Mouse (Mus musculus): Measurements from ENCODE around the gene Mast4.

Gene Mast4

DNA sequence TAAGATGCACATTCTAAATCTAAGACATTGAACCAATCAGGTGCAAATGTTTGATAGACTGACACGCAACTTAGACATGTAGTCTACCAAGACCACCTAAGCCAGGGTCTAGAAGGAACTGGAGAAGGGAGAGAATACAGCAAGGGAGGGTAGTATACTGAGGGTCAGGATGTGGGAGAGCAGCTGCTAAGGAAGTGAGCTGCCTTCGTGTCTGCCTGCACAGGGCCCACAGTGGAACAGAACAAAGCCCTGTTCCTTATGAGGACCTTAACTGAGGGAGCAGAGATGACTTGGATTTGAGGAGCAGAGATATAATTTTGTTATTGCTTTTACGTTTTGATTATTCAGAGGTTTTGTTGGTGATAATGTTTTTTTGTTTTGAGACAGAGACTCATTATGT is 138.4 kb downstream of the Mast4 start:
- no peak for DNase-seq

DNA sequence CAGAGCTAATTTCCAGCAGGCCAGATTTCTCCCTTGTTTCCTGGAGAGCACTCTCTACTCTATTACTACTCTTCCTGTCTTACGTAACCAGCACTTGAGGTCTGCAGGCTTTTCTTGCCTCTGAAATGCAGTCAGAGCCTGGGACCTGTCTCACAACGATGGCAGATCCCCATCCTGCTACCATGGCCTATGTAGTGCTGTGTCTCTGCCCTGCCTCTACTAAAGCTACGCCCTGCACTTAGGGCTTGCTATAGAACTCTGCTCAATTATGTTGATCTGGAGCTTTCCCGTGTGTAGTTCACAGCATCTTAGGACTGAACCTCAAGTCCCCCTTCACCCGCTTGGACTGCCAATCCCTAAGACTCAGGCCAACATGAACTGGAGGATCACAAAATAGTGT is 150.7 kb downstream of the Mast4 start:
- no peak for DNase-seq

- DNase-seq: no peak
Observed at GRCm38 (mm10) chr13:103181836-103182235, 152.5 kb downstream of the Mast4 start.

DNA sequence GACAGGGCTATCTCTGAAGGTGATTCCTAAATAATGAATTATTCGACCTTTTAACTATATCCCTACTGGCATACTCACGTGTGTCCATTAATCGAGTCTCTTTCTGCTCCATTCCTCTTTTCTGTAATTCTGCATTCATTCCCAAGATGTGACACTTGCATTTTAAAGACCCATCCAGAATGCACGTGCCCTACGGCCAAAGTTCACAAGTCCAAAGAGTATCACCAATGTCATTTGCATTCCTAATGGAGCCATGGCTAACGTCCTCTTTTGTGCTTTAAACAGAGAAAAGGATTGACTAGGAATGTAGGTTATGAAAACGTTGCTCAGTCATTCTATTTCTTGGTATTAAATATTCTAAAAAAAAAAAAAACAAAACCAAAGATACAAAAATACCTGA is 157.4 kb downstream of the Mast4 start:
- DNase-seq: no peak

DNA sequence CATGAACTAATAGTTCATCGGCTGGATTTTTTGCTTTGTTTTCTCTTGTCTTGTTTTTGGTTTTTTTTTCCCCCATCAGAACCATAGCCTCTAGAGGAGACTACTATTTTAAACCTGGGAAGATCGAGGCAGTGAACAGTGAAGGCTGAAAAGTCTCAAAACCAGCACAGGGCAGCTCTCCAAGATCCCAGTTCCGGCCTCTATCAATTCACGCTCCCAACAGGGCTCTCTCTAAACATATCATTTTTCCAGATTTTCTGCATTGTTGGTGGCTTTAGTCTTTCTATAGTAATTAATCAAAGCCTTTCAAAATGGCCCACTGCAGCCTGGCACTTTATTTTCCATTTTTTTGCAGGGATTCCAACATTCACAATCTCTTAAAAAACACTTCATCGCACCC is 159.9 kb downstream of the Mast4 start:
- no peak for DNase-seq

GRCm38 (mm10) chr13:103173545-103174182 is 160.6 kb downstream of the Mast4 start:
- peak; percentile 5 for DNase-seq

DNA sequence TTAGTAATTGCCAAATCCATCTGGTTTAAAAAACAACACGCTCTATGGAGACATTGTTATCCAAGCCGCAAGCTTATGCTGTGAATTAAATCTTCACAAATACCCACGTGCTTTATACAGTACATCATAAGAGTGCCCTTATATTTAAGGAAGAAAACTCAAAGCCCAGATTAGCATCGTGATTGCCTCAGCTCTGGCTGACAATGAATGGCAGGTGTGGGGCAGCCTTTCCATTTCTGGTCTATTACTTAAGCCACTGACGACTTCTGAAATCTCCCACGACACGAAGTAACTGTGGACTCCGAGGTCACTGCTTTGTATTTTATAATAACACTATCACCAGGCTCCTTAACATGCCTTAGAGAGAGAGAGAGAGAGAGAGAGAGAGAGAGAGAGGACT is 182.4 kb downstream of the Mast4 start:
- DNase-seq: no peak

GRCm38 (mm10) chr13:103151171-103151570 is 183.1 kb downstream of the Mast4 start:
- DNase-seq: no peak

DNA sequence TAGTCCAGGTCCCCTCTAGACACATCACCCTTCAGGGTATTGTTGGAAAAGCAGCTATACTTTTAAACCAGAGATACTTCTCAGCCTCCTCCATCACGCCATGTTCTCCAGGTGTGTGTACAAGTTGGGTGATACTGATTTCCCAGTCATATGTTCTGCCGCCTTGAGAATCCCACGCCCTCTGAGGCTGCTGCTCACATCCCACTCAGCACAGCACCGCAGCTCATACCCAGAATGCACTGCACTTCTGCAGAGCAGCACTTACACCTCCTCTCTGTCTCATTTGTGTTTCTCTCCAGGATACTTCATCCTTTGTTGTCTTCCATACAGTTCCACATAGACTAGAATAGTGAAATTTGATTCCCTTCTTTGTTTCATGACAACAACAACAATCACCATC is 183.6 kb downstream of the Mast4 start:
- DNase-seq: no peak

DNA sequence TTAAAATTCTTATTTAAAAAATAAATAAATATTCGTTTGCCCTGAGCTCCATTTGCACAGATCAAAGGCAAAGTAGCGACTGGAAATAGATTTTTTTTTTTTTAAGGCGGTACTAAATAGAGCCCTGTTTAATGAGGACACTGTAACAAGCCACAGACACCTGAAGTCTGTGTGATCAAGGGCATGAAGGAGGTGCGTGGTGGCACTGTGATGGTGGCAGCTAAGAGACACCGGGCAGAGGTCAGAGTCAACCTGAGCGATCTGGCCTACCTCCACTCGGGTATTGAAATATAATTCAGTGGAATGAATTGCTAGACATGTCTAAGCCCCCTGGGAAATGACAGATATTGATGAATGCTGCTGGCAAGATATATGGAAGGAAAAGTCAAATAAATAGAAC is 184.9 kb downstream of the Mast4 start:
- DNase-seq: no peak

DNA sequence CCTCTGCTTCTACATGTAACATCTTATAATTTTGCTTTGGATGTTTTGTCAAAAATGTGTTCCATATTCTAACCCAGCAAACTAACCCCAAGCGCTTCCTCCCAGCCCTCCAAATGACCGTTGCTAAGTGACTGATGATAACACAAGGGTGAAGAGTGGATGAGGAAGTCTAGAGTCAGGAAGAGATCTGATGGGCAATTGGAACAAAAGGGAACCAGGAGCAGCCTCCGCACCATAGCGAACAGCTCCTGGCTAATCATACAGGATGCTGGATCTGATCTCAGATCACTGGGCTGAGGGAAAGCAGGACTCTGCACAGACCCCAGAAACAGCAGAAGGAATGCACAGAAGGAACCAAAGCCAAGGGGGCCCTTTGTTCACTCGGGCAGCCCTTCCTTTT is 190.0 kb downstream of the Mast4 start:
- DNase-seq: no peak

DNA sequence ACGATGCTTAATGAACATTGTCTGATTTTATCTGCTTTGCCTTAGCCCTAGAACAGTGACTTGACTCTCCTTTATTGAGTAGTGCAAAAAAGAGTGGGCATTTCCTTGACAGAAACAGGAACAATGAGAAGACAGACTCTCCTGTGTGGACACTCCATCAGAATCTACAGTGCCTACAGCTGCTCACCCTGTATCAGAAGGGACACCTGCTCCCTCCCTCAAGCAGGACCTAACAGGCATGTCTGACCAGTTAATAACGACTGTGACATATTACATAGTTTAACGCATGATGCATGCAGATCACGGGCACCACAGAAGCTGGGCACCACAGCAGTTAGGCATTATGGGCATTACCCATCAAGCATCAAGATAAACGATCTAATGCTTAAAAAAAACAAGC is 193.0 kb downstream of the Mast4 start:
- DNase-seq: no peak

- DNase-seq: no peak
Observed at GRCm38 (mm10) chr13:103140051-103140450, 194.2 kb downstream of the Mast4 start.

- DNase-seq: no peak
Observed at GRCm38 (mm10) chr13:103138298-103138697, 196.0 kb downstream of the Mast4 start.

GRCm38 (mm10) chr13:103135224-103135883 is 198.9 kb downstream of the Mast4 start:
- no peak for DNase-seq

DNA sequence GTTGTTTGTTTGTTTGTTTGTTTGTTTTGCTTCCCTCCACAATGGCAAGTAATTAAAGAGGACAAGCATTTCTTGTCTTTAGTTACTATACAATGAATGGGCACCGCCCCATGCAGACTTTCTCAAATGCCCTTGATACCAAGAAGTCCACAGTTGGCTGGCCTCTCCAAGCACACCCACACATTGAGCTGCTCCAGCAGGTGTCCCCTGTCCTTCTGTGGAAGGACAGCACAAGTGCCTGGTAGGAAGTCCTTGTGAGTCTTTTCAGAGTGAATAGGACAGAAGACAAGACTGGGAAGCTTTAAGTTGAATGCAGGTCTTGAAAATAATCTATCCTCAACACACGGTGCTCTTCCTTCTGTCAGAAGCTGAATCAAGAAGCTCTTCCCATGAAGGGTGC is 202.5 kb downstream of the Mast4 start:
- DNase-seq: no peak

GRCm38 (mm10) chr13:103129130-103129797 is 205.0 kb downstream of the Mast4 start:
- DNase-seq: no peak

DNA sequence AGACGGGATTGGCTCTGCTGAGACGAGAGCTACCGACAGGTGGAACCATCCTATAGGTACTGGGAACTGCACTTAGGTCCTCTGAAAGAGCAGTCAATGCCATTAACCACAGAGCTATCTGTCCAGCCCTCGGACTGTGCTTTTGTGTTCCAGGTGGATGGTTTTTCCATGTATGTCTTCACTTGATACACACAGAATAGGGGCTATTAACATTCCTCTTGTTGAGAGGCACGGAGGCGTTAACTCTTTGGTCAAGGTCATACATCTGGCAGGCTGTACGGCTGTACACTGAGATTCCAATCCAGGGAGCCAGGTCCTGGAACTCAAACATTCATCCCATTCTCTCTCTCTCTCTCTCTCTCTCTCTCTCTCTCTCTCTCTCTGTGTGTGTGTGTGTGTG is 205.6 kb downstream of the Mast4 start:
- DNase-seq: no peak

- no peak for DNase-seq
Observed at GRCm38 (mm10) chr13:103127594-103127993, 206.7 kb downstream of the Mast4 start.

DNA sequence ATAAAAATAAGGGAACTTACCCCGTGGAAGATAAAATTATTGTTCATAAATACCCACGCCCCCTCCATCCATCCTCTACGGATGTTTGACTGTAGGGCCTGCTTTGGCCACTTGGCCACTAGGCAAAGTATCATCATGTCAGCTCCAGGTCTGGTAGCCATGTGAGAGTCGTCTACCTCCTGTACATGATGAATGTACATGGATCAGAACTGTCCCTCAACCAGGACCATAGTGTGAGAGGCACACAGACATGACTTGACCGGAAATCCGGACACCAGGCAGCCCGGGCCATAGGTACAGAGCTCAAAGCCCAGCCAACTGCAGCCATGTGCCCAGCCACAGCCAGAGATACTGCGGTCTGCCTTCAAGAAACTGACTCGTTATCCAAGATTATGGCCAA is 210.6 kb downstream of the Mast4 start:
- no peak for DNase-seq

DNA sequence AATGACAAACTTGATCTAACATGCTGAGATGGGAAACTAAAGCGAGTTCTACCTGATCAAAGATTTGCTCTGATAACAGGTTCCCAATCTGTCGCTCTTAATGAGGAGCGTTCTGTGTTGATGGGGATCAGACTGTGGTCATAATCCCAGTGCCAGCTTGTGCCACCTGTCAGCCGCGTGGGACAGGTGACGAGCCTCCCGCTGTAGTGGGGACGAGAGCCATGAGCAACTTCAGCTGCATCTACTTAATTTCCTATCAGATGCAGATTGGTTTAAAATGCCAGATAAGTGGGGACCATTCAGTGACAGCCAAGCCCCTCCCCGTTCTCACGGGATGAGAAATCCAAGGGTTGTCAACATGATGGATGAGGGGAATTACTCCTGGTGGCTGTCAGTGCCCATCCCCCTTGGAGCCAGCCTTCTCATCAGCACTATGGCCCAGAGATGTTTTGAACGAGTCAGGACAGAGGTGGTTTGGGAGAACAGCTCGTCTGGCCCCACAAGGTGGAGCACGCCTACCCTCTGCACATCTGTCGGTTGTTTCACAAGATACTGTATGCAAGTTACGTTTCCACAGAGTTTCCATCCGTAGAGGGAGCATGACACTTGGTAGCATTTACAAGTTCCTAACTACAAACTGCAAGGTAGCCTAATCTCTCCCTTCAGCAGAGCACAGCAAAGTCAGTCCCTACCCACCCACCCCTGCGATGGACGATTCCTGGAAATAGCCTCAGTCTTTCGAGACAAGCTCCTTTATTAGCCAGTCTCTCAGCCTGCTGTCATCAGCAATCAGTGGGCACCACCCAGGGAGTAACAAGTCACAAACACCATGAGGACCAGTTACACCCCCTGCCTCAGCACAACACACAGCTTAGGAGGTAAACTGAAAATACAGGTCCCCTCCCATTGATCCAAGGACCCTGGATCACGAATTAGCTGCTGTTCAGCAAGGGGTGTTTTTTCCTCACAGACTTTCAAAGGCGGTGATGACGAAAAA is 212.2 kb downstream of the Mast4 start:
- no peak for DNase-seq

- DNase-seq: no peak
Observed at GRCm38 (mm10) chr13:103120669-103121131, 213.6 kb downstream of the Mast4 start.

GRCm38 (mm10) chr13:103119728-103120127 is 214.6 kb downstream of the Mast4 start:
- no peak for DNase-seq
